Mouse (Mus musculus) embryonic facial prominence, embryonic 12.5 days (tissue): ENCODE results near the gene Ptger1. TPM values are rescaled to one million over a fixed set of nuclear protein-coding genes. Genes with fewer than 3 reads are reported as not detected.

Source experiments
- ATAC-seq: fragments of 200-750 bp; cut with Nextera tagmentation; 2 replicates; pipeline ENCODE4 v1.8.0; 2017; ENCODE audit not compliant: insufficient number of reproducible peaks, insufficient read depth, low FRiP score, low TSS enrichment
- H3K27ac ChIP-seq: fragments of 300-500 bp; sonication (generic); 2 replicates; pipeline ENCODE4 v1.5.1; 2016; ENCODE audit warnings: mild to moderate bottlenecking
- H3K27me3 ChIP-seq: fragments of 300-500 bp; sonication (generic); 2 replicates; pipeline ENCODE4 v1.6.1; 2016; ENCODE audit warnings: mild to moderate bottlenecking, moderate library complexity
- H3K36me3 ChIP-seq: fragments of 300-500 bp; sonication (generic); 2 replicates; pipeline ENCODE4 v1.6.1; 2016; ENCODE audit warnings: mild to moderate bottlenecking
- H3K4me1 ChIP-seq: fragments of 300-500 bp; sonication (generic); 2 replicates; pipeline ENCODE4 v1.6.1; 2016
- H3K4me2 ChIP-seq: fragments of 300-500 bp; sonication (generic); replicated peaks from 2 replicates; pipeline ENCODE4 v1.6.1; 2016; ENCODE audit warnings: mild to moderate bottlenecking, moderate library complexity
- H3K4me3 ChIP-seq: fragments of 300-500 bp; sonication (generic); 2 replicates; pipeline ENCODE4 v1.5.1; 2016; ENCODE audit warnings: mild to moderate bottlenecking
- H3K9ac ChIP-seq: fragments of 300-500 bp; sonication (generic); 2 replicates; pipeline ENCODE4 v1.6.1; 2016; ENCODE audit warnings: mild to moderate bottlenecking, moderate library complexity
- H3K9me3 ChIP-seq: fragments of 300-500 bp; sonication (generic); 2 replicates; pipeline ENCODE4 v1.6.1; 2016; ENCODE audit warnings: mild to moderate bottlenecking, moderate library complexity
- WGBS: fragments of 180-500 bp; shearing (Covaris S2); methylation state at CpG from one replicate; pipeline ENCODE4 v1.1.7; 2016; 5-methylcytosine and 5-hydroxymethylcytosine counted together
- polyA plus RNA-seq: library from polyadenylated mRNA; unstranded; fragments of >200 nt; fragmentation: Nextera tagmentation; extraction: Ambion mirVana; gene quantifications from 2 replicates; pipeline ENCODE4 v1.2.1, GENCODE M21; 2016

Ptger1 gene
- polyA plus RNA-seq, 1 experiment from 2014 or later: 1.1 TPM

DNA sequence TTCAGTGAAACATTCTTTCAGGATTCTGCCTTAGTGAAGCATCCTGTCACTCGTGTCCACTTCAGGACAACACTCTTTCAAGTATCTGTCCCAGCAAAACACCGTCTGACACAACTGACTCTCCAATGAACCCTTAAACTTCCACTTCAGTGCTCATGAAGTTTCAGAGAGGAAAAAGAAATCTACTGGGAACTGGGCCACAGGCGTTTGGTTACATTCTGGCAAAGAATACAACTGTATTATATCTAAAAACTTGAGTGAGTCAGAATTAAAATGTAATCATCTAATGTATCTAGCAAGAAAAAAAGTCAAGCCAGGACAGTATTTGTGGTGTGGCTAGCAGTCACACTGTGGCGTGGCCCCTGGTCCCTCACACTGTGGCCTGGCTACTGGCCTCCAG is 27.6 kb upstream of the Ptger1 start:
- Histone ChIP-seq H3K4me3 (no peak overlapping the region), H3K4me1 (no peaks in the 10 kb centered on the region), H3K9ac (no peak overlapping the region), H3K4me2 (no peak overlapping the region), H3K36me3 (no peaks in the 10 kb centered on the region), H3K27ac (no peak overlapping the region), H3K27me3 (no peaks in the 10 kb centered on the region), H3K9me3 (0 out of 2 replicates have a peak, but pooled peaks cover 3% of the 10 kb centered on the region)
- ATAC-seq: no peak
- WGBS: 71% methylated on average over 4 of the region's 4 CpGs

DNA sequence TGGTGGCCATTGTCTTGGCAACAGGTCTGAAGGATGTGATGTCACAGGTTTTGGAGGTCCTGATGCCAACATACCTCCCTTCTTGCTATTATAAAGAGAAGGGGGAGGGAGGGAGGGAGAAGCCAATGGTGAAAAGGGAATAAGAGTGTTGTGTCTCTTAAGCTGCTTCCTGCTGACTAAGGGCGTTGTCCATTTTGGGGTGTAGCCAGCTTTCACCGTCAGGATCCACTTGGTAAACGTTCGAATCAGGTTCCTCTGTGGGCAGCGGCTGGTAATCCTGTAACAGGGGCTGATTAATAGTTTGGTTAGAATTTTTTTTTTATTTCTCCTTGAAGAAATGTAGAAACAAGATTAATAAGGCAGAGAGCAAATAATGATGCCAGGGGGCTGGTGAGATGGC is 26.8 kb upstream of the Ptger1 start:
- 81% methylated on average over 5 of the region's 5 CpGs for WGBS

DNA sequence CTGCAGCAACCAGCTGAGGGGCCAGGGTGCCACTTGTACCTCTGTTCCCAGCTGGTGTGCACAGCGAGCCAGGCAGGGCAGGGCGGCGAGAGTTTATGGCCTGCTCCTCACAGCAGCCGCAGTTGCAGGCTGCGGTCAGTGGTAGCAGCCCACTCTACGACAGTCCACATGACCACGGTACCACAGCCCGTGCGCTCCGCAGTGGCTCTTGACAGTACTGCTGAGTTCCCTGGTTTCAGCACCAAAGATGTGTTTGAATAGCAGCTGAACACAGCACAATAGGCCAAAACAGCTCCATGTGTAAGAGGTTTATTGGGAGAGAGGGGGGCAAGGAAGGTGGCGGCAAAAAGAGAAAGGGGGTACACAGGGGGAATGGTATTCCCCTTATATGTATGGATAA is 19.0 kb upstream of the Ptger1 start:
- no peak overlapping the region for H3K27ac ChIP-seq
- no peak overlapping the region for H3K9ac ChIP-seq
- WGBS: 92% methylated on average over 11 of the region's 11 CpGs
- H3K4me3 ChIP-seq: no peak overlapping the region
- H3K36me3 ChIP-seq: no peaks in the 10 kb centered on the region
- H3K9me3 ChIP-seq: no peaks in the 10 kb centered on the region
- no peaks in the 10 kb centered on the region for H3K27me3 ChIP-seq
- H3K4me2 ChIP-seq: no peak overlapping the region
- no peak for ATAC-seq
- peaks cover 5% of the 10 kb centered on the region; the same call in 1 of the 2 replicates for H3K4me1 ChIP-seq

More for the DNA sequence above, 26.8 kb upstream of the Ptger1 start:
- Histone ChIP-seq H3K27ac (no peak overlapping the region), H3K27me3 (no peaks in the 10 kb centered on the region), H3K4me3 (no peak overlapping the region), H3K9me3 (0 out of 2 replicates have a peak, but pooled peaks cover 3% of the 10 kb centered on the region), H3K36me3 (no peaks in the 10 kb centered on the region), H3K4me1 (no peaks in the 10 kb centered on the region), H3K9ac (no peak overlapping the region), H3K4me2 (no peak overlapping the region)
- ATAC-seq: no peak

DNA sequence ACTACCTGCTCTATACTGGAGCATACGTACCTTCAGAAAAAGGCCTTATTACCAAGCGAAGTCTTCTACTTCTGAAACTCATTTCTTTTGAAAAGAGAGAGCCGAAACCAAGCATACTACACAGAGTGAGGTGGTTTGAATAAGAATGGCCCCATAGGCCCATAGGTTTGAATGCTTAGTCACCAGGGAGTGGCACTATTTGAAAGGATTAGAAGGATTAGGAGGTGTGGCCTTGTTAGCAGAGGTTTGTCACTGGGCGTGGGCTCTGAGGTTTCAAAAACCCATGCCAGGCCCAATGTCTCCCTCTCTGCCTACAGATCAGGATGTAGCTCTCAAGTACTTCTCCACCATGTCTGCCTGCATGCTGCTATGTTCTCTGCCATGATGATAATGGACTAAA is 18.4 kb upstream of the Ptger1 start:
- 92% methylated on average over 4 of the region's 4 CpGs for WGBS
- peaks cover 5% of the 10 kb centered on the region for H3K4me1 ChIP-seq
- H3K9me3 ChIP-seq: no peaks in the 10 kb centered on the region
- H3K4me2 ChIP-seq: no peak overlapping the region
- no peak for ATAC-seq
- no peak overlapping the region for H3K27ac ChIP-seq
- no peaks in the 10 kb centered on the region for H3K27me3 ChIP-seq
- no peak overlapping the region for H3K9ac ChIP-seq
- H3K36me3 ChIP-seq: no peaks in the 10 kb centered on the region
- no peak overlapping the region for H3K4me3 ChIP-seq

DNA sequence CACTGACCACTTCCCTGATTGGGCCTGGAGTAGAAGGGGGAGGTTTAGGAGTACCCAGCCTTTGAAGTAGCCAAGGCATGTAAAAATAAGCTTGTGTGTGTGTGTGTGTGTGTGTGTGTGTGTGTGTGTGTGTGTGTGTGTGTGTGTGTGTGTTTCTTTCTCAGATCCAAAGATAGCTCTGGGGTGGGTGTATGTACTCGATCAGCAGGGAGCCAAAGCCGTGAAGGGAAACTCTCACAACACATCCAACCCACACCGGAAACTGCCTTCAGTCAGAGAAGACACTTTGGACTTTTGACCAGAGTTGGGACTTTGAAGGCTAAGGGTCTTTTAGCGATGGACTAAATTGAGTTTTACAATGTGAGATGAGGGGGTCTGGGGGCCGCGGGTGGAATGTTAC is 16.8 kb upstream of the Ptger1 start:
- WGBS: 90% methylated on average over 6 of the region's 6 CpGs
- no peak for ATAC-seq

DNA sequence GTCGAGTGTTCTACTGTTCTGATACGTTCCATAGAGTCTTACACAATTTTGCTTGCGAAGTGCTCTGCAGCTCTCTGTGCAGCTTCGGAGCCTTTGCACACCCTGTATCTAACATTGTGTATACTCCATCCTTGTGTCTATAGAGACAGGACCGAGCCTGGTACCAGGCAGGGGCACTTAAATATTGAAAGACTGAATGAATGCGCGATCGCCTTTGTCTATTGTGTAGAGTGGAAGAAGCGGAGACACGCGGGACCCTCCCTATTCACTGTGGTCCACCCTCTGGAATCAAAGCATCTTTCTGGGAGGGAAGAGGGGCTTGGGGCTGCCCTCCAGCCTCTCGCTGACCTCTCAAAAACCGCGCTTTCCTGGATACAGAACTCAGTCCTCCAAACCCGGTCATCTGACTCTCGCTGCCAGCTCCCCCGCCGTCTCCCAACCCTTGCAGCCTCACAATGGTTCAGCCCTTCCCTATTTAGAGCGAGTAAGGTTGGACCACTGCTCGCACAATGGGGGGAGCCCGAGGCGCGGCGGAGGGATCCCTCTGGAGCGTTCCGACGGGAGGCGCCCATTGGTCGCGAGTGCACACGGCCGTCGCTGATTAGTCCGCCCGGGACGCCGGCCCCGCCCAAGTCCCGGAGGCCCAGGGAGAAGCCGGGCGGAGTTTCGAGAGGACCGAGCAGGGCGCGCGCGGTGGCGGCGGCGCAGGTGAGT is 14.3 kb upstream of the Ptger1 start, which contains the start of gene Gipc1:
Gipc1 (plus strand) TSS at position 648 of the 714 bp plus-strand sequence.
- peak within 1 kb of the TSS; percentile 95 for H3K4me2 ChIP-seq
- H3K9ac ChIP-seq: peak within 1 kb of the TSS; percentile 87
- ATAC-seq: peak; percentile 96
- H3K9me3 ChIP-seq: no peaks in the 10 kb centered on the region
- H3K36me3 ChIP-seq: peaks cover 3% of the 10 kb centered on the region; the same call in 1 of the 2 replicates
- H3K27ac ChIP-seq: peak within 1 kb of the TSS; percentile 90
- H3K4me1 ChIP-seq: peaks cover 11% of the 10 kb centered on the region
- peak within 1 kb of the TSS; percentile 91 for H3K4me3 ChIP-seq
- H3K27me3 ChIP-seq: no peaks in the 10 kb centered on the region
- 5% methylated on average over 50 of the region's 50 CpGs for WGBS

More for the DNA sequence above, 16.8 kb upstream of the Ptger1 start:
- H3K4me2 ChIP-seq: no peak overlapping the region
- peaks cover 16% of the 10 kb centered on the region for H3K4me1 ChIP-seq
- no peak overlapping the region for H3K4me3 ChIP-seq
- H3K9me3 ChIP-seq: no peaks in the 10 kb centered on the region
- no peaks in the 10 kb centered on the region for H3K27me3 ChIP-seq
- H3K27ac ChIP-seq: no peak overlapping the region
- H3K9ac ChIP-seq: no peak overlapping the region
- no peaks in the 10 kb centered on the region for H3K36me3 ChIP-seq

DNA sequence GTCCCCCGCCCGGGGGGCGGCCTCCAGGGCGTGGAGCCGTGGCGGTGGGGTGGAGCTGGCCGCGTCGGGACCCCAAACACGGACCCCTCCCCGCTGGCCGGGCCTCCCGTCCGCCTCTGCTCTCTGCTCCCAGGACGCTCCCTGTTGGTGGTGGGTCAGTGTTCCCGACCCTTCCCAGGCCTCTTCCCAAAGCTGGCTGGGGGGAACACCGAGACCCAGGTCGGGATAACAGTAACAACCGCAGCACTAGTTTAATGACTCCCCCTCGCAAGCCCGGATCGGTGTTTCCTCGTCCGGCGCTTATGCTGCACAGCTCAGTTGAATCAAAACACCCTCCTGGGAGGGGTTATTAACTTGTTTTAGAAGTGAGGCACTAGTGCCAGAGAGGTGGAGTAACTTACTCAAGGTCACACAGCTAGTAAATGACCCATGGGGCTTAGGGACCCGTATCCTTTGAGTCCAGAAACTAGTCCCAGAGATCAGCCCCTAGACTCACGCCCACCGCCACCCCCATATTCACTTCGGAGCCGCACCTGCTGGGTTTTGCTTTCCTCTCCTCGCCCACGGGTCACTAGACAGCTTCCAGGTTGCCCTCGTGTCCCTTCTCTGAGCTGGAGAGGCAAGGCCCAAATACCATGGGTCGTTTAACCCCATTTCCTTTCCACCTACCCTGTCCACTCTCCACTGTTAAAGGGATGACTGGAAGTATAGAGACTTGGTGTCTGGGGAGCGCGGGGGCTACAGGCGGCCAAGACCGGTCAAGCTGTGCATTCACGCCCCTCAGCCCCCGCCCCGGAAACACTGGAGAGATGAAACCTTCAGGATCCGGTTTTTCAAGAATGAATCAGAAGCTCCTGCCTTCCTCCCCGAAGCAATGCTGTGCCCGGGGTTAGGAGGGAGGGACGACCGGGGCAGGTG is 13.5 kb upstream of the Ptger1 start:
- H3K9me3 ChIP-seq: no peaks in the 10 kb centered on the region
- peak overlapping the region; percentile 87 for H3K9ac ChIP-seq
- peaks cover 11% of the 10 kb centered on the region for H3K4me1 ChIP-seq
- H3K36me3 ChIP-seq: peaks cover 7% of the 10 kb centered on the region
- 1% methylated on average over 46 of the region's 46 CpGs for WGBS
- no peak; the same call in 1 of the 2 replicates for ATAC-seq
- H3K27ac ChIP-seq: peak overlapping the region; percentile 78
- H3K4me3 ChIP-seq: peak overlapping the region; percentile 91
- H3K4me2 ChIP-seq: peak overlapping the region; percentile 95
- H3K27me3 ChIP-seq: no peaks in the 10 kb centered on the region

DNA sequence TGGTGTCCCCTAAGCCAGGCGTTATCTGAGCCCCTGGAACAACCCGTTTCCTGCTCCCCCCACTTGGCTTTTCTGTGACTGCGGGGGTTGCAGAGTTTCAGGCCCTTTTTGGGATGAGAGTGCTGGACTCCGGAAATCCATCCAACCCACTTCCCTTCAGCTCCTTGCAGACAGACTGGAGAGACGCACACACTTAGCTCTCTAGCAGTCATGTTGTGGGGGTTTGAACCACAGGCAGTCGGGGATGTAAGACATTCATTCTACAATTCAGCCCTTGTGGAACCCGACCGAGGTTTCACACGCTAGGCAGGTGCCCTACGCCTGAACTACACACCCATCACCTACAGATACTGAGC is 12.8 kb upstream of the Ptger1 start:
- Histone ChIP-seq H3K4me1 (peaks cover 11% of the 10 kb centered on the region), H3K4me2 (peak overlapping the region; percentile 95), H3K9me3 (no peaks in the 10 kb centered on the region), H3K27me3 (no peaks in the 10 kb centered on the region), H3K27ac (peak overlapping the region; percentile 78), H3K9ac (peak overlapping the region; percentile 87), H3K4me3 (peak overlapping the region; percentile 91), H3K36me3 (peaks cover 9% of the 10 kb centered on the region)
- ATAC-seq: no peak
- 37% methylated on average over 10 of the region's 10 CpGs for WGBS

DNA sequence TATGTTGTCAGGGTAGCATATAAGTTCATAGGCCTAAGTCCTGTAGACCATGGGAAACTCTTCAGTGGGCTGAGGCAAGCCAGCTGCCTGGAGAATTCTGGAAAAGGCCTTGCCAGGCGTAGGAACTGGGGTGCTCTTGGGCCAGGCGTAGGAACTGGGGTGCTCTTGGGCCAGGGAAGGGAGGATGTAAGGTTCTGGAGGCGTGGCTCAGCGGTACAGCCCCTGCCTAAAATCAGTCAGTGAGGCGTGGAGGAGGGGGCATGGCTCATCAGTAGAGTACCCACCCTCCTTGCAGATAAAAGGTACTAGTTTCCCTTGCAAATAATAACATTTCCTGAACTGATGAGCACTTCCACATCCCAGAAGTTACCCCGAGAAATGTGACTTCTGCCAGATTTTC is 11.8 kb upstream of the Ptger1 start:
- peaks cover 11% of the 10 kb centered on the region for H3K36me3 ChIP-seq
- H3K9ac ChIP-seq: no peak overlapping the region
- H3K9me3 ChIP-seq: no peaks in the 10 kb centered on the region
- H3K4me3 ChIP-seq: no peak overlapping the region
- no peak for ATAC-seq
- no peak overlapping the region for H3K4me2 ChIP-seq
- H3K27me3 ChIP-seq: no peaks in the 10 kb centered on the region
- 92% methylated on average over 6 of the region's 6 CpGs for WGBS
- peaks cover 11% of the 10 kb centered on the region for H3K4me1 ChIP-seq
- no peak overlapping the region for H3K27ac ChIP-seq

DNA sequence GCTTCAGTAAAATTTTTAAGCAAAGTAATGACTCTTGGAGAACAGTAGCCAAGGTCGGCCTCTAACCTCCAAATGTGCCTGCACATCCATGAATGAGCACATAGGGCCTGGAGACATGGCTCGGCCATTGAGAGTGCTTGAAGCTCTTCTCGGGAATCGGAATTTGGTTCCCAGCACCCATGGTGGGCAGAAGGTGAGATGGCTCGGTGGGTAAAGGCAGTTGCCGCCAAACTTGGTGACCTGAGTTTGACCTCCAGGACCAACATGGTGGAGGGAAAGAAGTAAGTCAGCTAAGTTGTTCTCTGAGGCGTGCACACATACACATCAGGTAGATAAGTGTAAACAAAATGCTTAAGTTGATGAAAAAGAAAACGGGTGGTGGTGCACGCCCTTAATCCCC is 10.4 kb upstream of the Ptger1 start:
- no peak for ATAC-seq
- Histone ChIP-seq H3K9ac (no peak overlapping the region), H3K27me3 (no peaks in the 10 kb centered on the region), H3K4me2 (no peak overlapping the region), H3K9me3 (no peaks in the 10 kb centered on the region), H3K4me1 (peaks cover 25% of the 10 kb centered on the region), H3K36me3 (peaks cover 11% of the 10 kb centered on the region), H3K27ac (no peak overlapping the region), H3K4me3 (no peak overlapping the region)
- 91% methylated on average over 9 of the region's 9 CpGs for WGBS

DNA sequence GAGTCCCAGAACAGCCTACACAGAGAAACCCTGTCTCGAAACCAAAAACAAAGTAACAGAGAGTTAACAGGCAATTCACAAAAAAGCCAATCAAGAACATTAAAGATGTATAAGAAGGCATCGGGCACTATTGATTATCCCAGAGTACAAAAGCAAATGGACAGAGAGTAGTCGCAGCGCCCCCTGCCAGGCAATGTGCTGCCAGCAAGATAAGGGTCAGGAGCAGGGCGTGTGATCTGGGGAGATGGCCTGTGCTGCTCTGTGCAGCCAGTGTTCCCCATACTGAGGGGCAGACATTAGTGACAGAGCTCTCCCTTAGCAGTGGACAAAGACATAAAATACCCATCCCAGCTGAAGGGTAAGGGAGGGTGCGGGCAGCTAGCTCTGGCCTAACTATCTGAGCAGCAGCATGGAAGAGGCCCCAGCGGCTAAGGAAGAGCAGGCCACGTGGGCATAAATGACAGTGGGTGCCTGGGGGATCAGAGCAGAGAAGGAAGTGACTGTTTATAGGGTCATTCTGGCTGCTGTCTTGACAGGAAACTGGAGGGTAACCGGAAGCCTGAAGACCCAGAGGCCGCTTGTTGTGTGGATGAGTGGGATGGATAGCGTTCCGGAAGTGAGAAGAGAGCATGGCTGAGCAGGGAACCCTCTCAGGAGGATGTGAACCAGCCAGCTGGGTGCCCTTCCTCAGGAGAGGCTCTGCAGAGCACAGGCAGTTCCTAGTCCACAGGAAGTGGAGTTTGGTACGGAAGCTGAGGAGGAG is 9.8 kb upstream of the Ptger1 start:
- Histone ChIP-seq H3K27ac (no peak overlapping the region), H3K4me2 (no peak overlapping the region), H3K36me3 (peaks cover 11% of the 10 kb centered on the region), H3K9ac (no peak overlapping the region), H3K27me3 (no peaks in the 10 kb centered on the region), H3K9me3 (no peaks in the 10 kb centered on the region), H3K4me3 (no peak overlapping the region), H3K4me1 (peaks cover 31% of the 10 kb centered on the region)
- ATAC-seq: no peak
- 77% methylated on average over 13 of the region's 13 CpGs for WGBS
